7 mouse cellular contexts compared by ENCODE assay signal in the genomic region with DNA sequence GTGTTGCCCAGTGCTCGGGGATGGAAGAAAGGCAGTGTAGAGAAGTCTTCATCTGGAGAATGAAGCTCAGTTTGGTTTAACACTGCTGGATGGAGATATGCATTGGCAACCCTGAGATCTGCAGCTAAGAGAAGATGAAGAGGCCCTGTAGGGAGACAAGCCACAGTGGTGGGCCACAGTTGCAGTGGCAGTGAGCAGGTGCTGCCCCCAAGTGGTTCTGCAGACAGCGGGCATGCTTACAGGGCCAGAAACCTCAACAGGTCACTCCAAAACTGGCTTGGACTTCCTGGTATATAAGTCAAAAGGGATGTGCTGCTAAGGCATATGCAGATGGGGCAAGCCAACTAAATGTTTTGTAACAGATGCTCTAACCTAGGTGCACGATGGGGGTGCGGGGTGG. TPM values are rescaled to one million over a fixed set of nuclear protein-coding genes. Genes with fewer than 3 reads are reported as not detected.
DNase-seq lines count a peak whose midpoint lies in the region; ATAC-seq lines count a peak whose summit lies in the region.

No protein-coding gene starts in this region.

- no peak overlapping the region for H3K4me3 ChIP-seq in forebrain, embryonic 10.5 days
- no peak overlapping the region for H3K4me3 ChIP-seq in midbrain, embryonic 14.5 days (replicated peaks; ENCODE audit: low read depth, low read length)

- no peaks in the 10 kb centered on the region for H3K4me1 ChIP-seq in forebrain, embryonic 10.5 days
- no peaks in the 10 kb centered on the region for H3K4me1 ChIP-seq in midbrain, embryonic 14.5 days (ENCODE audit: control insufficient read depth, insufficient read depth, low read length)

- no peak overlapping the region for H3K4me2 ChIP-seq in midbrain, embryonic 14.5 days (ENCODE audit: low read length)

- H3K9ac ChIP-seq in midbrain, embryonic 14.5 days (replicated peaks; ENCODE audit: low read length) = no peak overlapping the region

- peaks cover 11% of the 10 kb centered on the region for H3K27me3 ChIP-seq in forebrain, embryonic 10.5 days (ENCODE audit: poor library complexity, severe bottlenecking)
- H3K27me3 ChIP-seq in midbrain, embryonic 14.5 days (ENCODE audit: control insufficient read depth, insufficient read depth, low read length) = no peaks in the 10 kb centered on the region

- no peak overlapping the region for H3K27ac ChIP-seq in forebrain, embryonic 10.5 days
- no peak overlapping the region for H3K27ac ChIP-seq in midbrain, embryonic 14.5 days (replicated peaks; ENCODE audit: low read depth, low read length)

- H3K9me3 ChIP-seq in forebrain, embryonic 10.5 days = no peaks in the 10 kb centered on the region
- H3K9me3 ChIP-seq in midbrain, embryonic 14.5 days (ENCODE audit: control insufficient read depth, low read length) = no peaks in the 10 kb centered on the region

- ATAC-seq in midbrain, embryonic 14.5 days (ENCODE audit: low FRiP score, low TSS enrichment) = peak; percentile 34; the same call in 1 of the 2 replicates

- WGBS in forebrain, embryonic 10.5 days = 51% methylated on average over 4 of the region's 4 CpGs
- 48% methylated on average over 4 of the region's 4 CpGs for WGBS in midbrain, embryonic 14.5 days

- DNase-seq in ES-CJ7 (ENCODE audit: low read depth, low spot score) = peak; percentile 70
- DNase-seq in adrenal gland, postnatal 25 days = peak; percentile 61
- DNase-seq in forebrain, embryonic 10.5 days (ENCODE audit: extremely low spot score, low spot score) = peak; percentile 41
- DNase-seq in heart, postnatal 4 days = peak; percentile 82
- peak; percentile 82 to 85 for DNase-seq in kidney, postnatal 4 days
- DNase-seq in midbrain, embryonic 14.5 days = peak; percentile 72
- DNase-seq in spleen, postnatal 14 days (ENCODE audit: low spot score in 2 of 2) = peak; percentile 31 to 59

- no peaks in the 10 kb centered on the region for H3K36me3 ChIP-seq in forebrain, embryonic 10.5 days (replicated peaks)
- H3K36me3 ChIP-seq in midbrain, embryonic 14.5 days (ENCODE audit: control insufficient read depth, insufficient read depth, low read length) = no peaks in the 10 kb centered on the region

RNA-seq across cellular contexts. Expression of a gene that starts 30.3 kb away (rescaled TPM):
- not detected in 2 replicates for total RNA-seq in adrenal gland, postnatal 25 days (2021)
- not detected in 2 replicates for polyA plus RNA-seq in forebrain, embryonic 10.5 days (2016; fragmentation: Nextera tagmentation; extraction: Ambion mirVana)
- not detected for total RNA-seq in heart, postnatal 4 days (2021)
- not detected in 2 replicates for polyA plus RNA-seq in midbrain, embryonic 14.5 days (2014; fragmentation: Nextera tagmentation; extraction: Ambion mirVana)
